Mouse (Mus musculus) frontal cortex, postnatal 10 days (tissue): Measurements from ENCODE around the gene Elfn2.

Experiments
- DNase-seq, 2 experiments: peaks; one replicate each; pipeline ENCODE4 v3.0.0; 2022; ENCODE audit warnings: low spot score in 2 of 2, mixed read lengths in 1 of 2

Elfn2 gene

DNA sequence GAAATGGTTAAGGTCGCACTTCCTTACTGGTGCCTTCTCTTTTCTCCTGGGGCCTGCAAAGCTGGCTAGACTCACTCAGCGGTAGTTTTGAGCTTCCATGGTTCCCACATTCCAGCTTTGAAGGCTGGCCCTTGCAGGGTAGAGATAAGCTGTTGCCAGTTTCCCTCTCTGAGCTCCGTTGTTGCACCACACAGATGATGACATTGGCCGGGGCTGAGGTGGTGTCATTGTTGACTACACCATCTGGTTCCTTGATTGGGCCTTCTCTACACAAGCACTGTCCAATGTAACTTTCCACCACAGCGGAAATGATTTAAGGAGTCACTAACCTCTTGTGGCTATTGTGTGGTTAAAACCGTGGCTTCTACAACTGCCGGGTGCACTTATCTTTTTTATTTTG lies 2.0 kb upstream of the Elfn2 start:
- DNase-seq = no peak

DNA sequence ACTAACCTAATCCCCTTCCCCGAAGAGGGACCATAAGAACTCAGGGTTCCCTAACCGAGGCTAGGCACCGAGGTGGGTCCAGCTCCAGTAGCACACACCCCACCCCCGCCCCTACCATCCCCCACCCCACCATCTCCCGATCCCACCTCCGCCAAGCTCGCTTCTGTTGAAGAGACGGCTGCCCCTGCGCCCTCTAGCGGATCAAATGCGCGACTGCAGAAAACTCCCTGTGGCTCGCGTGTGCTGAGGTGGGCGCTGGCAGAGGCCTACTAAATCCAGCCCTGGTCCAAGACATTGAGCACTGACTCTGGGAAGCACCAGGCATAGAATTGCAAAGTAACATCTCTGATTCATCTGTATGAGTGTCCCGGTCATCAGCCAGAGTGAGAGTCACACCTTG lies 1.5 kb upstream of the Elfn2 start:
- DNase-seq = peak in 1 of 2 experiments; percentile 77

DNA sequence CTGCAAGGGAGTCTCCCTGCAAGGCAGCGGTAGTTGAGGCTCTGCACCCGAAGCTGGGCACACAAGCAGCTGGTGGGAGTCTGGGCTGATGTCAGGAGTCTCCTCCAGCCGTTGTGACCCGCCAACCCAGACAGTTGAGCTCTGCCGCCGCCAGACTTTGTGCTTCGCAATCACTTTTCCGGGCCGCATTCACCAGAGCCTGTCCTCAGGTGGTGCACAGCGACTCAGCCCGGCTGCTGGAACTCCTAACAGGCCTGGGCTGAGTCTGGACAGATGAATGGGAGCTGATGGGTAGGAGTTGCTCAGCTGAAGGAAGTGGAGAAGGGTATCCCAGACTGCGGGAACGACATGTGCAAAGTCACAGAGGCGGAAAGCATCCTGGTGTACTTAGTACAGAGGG lies 845 bp upstream of the Elfn2 start:
- DNase-seq = no peak

DNA sequence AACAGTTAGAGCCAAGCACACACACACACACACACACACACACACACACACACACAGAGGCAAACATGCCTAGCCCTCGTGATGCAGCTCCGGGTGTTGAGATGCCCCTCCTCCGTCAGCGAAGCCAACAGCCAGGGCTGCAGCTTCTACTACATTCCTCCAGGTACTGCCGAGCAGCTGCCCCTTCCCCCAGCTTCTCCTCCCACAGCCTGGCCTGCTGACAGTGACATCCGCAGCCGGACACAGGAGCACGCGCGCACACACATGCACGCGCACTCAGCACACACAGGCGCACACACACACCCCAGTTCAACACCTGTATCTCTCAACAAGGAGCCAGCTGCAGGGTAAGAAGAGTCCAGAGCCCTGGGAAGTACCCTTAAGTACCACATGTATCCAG lies 1.6 kb downstream of the Elfn2 start:
- DNase-seq = no peak

DNA sequence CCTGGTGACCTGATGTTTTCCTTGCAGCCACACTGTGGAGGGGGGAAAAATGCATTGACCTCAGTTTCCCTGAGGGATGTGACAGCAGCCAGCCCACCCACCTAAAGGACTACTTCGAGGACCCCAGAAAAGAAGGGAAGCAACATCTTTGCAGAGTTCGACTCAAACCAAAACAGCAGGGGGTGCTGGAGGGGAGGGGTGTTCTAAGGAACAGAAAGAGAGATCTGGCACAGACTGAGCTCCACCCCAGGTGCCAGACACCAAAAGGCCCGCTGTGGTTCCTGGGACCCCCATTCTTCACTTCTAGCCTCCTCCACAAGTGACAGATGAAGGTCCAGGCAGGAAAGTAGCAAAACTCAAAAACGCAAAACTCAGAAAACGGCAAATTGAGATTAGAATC lies 2.7 kb downstream of the Elfn2 start:
- no peak for DNase-seq

DNA sequence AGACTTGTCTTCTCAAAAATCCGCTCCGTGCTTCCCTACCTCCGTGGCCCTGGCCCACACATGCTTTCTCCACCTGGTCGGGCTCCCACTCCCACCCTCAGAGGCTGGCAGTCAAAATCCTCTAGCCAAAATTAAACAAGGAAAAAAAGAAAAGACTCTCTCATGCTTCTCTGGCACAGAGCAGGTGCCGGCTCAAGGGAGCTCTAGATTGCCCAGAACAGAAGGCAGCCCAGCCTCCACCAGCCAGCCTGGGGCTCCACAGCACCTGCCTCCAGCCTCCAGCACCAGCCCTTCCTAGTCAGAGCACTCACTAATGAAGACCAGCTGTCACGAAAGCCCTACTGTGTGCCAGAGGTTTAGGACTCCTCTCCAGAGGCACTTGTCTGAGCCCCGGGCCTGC lies 4.8 kb downstream of the Elfn2 start:
- no peak for DNase-seq

DNA sequence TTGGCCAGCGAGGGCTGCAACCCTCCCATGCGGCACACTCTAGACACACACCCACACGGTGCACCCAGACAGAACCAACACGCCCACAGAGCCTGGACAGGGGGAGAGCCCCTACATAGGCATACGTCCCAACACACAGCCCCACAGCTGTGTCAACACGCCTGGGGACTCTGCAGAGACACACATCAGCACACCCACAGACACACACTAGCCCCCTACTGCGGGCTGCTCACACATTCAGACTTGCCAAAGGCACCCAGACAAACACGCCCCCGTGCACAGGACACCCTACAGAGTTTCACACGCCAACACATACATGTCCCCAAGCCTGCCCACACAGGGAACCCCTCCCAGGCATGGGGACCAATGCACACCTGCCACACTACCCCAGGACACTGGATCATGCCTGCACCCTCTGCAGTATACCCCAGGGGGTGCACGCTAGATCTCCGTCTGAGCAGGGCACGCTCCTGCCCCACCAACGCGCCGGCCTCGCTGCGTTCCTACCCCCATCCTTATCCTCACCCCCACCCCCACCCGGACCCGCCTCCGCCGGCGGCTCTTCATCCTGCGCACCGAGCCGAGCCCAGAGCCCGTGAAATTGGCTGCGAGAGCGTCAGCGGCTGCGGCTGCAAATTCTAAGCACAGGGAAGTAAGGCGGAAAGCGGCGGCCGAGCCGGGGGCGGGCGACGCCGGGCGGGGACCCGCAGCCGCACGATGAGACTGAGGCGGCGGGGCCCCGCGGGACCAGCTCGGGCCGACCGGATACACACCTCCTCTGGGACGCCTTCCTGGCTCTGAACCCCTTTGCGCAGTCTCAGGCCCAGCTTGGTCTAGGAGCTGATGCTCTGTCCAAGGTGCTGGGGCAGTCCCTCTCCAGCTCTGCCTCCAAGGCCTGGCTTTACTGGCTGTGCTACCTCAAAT lies 6.0 kb downstream of the Elfn2 start:
- DNase-seq = peak in 1 of 2 experiments; percentile 69

DNA sequence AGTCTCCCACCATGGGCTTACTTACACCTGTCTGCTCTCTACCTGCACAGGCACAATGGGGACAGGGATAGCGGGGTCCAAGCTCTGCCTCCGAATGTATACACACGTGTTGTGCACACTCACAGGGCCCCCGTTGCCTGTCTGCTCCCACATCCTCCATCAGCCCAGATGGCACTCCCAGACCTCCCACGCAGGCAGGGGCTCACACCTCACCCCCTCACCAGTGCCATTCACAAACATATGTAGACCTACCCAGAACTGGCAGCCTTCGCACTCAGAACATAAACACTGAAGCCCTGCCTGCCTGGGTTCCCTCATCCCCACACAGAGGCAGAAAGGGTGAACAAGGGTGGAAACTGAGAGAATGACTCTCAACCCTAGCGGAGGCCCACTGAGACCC lies 6.6 kb downstream of the Elfn2 start:
- DNase-seq = peak in 1 of 2 experiments; percentile 72

DNA sequence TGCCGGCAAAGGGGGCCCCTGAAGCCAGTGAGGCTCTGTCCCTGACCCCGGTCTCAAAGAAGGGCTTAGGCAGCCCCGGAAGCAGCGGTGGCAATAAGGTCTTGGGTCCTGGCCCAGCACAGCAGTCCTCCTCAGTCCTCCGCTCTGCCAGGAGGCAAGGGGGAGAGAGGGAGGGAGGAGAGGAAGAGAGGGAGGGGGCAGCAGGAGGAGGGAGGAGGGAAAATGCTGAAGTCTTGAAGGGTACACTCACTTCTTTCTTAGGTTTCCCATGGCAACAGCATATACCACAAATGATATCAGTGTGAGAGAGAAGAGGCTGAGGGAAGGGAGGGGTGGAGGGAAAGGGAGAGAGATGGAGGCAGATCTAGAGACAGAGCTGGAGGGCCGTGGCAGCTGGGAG lies 7.9 kb downstream of the Elfn2 start:
- peak; percentile 63 to 75 for DNase-seq

DNA sequence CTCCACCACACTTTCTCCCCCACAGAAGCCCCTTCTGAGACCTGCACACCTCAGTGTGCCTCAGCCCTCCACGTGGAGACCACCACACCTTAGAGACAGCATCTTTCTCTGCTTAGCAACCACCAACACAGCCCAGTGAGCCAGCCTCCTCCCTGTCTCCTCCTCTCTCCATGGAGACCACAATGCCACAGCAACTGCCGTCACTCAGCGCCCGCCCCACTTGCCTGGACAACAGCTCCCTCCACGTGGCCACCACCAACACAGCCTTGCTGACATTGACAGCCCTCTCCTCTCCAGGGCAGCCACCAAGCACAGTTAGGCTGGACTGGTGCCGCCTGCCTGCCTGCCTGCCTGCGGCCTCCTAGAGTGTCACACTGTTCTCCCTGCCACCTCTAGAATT lies 8.8 kb downstream of the Elfn2 start:
- peak; percentile 70 to 80 for DNase-seq

DNA sequence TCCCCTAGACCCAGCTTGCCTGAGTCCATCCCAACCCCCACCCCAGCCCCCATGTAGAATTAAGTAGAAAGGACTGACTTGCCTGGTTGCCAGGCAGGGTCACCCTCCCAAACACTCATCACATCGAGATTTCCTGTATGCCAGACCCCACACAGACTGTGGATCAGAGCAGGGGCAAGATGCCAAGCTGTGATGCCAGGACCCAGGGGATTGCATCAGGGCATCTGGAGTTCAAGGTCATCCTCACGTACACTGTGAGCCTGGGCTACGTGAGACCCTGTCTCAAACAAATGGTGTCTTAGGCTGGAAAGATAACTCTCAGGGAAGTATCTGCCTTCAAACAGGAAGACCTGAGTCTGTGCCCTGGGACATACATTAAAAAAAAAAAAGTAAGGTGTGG lies 11.9 kb downstream of the Elfn2 start:
- no peak for DNase-seq

DNA sequence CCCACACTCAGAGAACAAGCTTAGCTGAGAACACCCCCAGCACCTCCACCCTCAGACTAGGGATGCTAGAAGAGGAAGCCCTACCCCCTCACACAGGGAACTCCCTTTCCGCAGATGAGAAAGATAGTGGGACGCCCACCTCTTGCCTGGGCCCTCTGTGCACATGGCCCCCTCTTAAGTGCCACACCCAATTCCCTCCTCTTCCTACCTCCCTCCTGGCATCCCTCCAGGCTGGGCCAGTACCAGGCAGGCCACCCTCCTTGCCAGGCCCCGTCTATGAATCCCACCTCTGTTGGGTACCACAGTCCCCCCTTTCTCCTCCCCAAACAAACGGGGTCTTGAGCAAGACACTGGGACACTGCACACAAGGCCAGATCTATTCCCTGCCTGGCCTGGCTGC lies 13.7 kb downstream of the Elfn2 start:
- DNase-seq = peak in 1 of 2 experiments; percentile 68

DNA sequence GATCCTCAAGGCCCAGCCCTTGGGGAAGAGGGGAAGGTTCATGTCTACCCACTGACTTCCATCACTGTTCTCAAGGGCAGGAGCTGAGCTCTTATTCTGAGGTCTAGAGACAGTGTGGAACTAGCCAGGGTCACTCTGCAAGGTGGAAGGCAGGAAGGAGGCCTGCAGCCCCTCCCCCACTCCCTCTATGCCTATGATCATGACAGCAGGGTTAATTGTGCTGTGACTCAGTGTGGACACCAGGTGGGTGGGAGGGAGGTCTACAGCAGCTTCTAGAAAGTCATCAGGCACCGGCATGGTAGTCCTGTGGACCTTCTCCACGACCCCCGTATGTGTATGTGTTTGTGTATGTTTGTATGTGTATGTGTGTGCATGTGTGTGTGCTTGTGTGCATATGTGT lies 14.6 kb downstream of the Elfn2 start:
- no peak for DNase-seq

DNA sequence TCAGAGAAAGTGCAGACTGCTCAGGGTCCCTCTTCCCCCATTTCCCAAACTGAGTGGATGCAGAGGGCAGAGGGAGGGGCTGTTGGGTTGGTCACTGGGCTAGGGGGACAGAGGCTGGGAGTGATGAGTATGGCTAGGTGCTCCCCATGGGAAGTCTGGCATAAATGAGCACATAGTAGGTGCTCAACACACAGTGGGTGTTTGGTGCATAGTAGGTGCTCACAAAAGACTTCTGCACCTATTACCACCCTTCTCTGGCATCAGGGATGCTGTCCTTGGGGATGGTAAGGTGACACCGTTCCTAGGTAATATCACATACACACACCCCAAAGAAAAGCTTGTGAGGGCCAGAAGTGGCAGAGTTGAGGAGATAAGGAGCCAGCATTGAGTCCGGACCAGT lies 18.2 kb downstream of the Elfn2 start:
- no peak for DNase-seq

DNA sequence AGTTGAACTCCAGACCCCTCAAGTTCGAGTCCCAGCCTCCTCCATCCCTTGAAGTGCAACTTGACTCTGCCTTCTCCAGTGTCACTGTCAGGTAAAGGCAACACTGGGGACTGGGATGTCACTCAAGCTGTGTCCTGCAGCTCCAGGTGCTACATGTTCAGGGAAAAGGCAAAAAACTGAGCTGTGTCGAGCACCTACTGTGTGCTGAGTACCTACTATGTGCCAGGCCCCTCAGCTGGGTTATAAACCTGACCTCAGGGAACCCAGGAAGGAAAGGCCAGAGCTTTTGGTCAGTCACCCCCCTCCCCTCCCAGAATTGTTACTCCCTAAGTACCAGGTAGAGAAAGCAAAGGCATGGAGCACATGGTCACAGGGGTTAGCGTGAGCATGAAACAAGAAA lies 19.1 kb downstream of the Elfn2 start:
- no peak for DNase-seq

DNA sequence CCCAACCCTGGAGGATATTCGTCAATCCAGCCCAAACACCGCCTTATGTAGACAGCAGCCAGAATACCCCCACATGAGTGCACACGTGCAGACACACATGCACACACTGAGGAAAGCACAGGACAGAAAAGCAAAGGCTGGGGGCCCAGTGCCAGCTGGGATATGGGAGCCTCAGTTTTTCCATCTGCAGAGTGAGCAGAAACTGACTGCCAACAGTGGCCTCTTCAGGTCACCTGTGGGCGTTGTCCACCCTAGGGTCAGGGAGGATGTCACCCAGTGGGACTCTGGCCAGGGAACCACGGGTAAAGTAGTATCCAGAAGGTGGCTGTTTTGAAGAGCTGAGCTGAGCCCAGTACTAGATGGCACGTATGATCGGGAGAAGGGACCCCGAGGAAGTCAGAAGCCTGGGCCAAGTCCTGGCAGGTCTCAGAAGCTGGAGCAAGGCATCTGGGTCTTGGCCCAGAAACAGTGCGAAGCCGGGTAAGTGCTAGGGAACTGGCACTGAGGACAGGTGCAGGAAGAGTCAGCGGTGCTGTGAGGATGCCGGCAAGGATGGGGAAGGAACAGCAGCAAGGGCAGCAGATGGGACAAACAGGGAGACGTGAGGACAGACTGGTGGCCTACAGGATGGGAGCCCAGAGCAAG lies 20.0 kb downstream of the Elfn2 start:
- DNase-seq = no peak

DNA sequence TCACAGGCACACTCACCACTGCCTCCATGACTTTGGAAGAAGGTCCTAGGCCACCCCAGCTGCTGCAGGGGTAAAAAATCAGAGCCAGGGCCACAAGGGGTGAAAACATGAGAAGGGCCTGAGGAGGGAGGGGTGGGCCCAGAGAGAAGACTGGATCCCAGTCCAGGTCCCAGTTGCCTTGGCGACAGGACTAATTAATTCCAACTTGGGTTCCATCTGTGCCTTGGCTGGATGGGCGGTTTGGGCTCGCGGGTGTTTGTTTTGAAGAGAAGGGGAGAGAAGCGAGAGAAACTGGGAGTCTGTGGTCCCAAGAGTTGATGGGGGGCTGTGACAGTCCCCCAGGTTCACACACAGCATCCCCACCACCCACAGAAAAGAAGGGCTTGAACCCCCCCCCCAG lies 20.5 kb downstream of the Elfn2 start:
- DNase-seq = no peak

DNA sequence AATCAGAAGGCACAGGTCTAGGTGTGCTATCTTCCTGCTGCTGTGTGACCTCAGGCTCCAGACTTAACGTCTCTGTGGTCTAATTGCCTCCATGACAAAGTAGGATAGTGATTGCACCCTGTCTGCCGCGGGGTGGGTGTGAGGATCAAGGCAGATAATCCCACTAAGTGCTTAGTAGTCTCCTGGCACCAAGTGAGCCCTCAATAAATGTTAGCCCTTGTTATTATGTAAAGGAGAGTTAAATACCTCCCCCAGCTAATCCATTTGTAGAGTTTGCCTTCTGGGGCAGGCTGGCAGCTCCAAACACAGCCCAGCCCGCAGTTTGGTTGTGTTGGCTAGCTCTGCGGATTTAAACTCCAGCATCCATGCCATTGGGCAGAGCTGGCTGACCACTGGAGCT lies 22.8 kb downstream of the Elfn2 start:
- DNase-seq = no peak

DNA sequence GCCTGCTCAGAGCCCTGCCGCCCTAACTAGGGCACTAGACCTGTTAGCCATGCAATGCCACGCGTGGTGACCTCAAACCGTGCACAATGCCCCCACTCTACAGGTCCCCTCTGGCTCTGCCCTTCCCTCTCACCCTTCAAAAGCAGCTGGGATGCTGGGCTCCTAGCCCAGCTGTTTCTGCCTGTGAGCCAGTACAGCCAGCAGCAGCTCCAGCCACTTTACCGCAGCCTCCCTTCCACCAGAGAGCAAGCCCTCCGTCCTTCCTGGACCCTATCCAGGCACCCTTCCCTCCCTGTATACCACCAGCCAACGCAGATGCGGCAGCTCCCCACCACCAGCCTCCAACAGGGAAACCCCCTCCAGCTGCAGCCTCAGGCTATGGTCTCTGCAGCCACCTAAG lies 26.1 kb downstream of the Elfn2 start:
- no peak for DNase-seq

DNA sequence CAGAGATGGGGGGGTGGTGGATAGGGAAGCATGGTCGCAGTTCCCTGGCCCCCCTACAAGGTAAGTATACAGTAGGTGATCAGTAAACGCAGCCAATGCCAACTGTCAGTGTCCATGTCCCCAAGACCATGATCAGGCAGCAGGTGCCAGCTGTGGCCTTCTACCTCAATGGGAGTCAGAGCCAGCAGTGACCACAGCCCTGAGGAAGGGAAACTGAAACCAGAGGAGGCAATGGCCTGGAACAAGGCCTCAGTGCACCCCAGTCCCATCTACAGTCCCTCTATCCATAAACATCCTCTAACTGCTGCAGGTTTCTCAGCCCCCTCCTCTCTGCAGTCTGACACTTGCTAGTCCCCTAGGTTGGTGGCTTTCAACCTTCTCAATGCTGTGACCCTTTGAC lies 27.9 kb downstream of the Elfn2 start:
- no peak for DNase-seq

DNA sequence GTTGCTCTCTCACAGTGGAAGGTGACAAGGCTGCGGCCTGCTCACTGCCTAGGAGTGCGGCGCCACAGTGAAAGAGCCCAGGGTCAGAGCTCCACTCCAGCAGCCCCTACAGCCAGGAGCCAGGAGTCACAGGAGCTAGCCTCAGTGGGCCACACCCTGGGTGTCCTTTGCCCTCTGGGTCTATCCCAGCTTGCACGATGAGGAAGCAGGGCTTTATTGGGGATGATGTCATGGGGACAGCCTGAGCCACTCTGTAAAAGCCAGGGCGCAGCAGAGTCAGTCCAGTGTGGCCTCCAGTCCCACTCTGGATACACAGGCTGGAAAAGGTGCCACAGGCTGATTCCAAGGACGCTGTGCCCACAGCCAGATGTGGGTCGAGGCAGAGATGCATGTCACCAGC lies 31.7 kb downstream of the Elfn2 start:
- no peak for DNase-seq

DNA sequence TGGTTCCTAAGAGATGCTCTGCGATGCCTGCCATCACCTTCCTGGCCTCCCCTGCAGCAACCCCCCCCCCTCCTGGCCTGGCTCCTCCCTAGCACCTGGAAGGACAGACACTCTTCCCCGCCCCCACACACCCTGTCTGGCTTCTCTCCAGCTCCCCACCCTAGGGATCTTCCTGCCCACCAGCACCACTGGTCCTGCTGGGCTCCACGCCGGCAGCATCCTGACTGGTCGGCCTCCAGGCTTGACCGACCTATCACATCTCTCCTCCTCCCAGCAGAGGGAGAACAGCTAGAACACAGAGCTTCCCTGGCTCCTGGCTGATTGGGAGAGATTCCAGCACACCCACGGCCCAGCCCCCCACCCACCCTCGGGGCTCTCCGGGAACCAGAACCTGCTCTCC lies 34.5 kb downstream of the Elfn2 start:
- peak; percentile 63 to 79 for DNase-seq

DNA sequence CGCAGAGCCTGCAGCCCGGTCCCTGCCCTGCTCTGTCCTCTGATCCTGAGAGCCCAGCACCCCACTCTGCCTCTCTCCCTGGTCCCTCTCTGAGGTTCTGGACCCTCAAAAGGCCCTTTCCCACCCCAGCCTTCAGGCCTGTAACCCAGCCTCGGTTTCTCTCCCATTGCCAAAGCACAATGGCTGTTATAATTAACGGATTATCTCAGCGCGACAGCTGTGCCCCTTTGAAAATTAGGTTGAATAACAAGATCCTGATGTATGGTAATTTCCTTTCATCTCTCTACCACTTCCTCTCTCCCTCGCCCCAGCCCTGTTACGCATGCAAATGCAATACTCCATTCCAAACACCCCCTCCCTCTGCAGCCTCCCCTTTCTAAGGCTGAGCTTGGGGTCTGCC lies 35.1 kb downstream of the Elfn2 start:
- no peak for DNase-seq
